Mouse (Mus musculus) urinary bladder, postnatal 0 days (tissue): Measurements from ENCODE around the gene Dmrtc1a. TPM values are rescaled to one million over a fixed set of nuclear protein-coding genes. Genes with fewer than 3 reads are reported as not detected.

Experiments used
- polyA plus RNA-seq: library from polyadenylated mRNA; unstranded; fragments of >200 nt; fragmentation: Nextera tagmentation; extraction: Ambion mirVana; gene quantifications from 2 replicates; pipeline ENCODE4 v1.2.1, GENCODE M21; 2015

Dmrtc1a gene
- polyA plus RNA-seq = 0.40 and 0.75 TPM in 2 replicates

DNA sequence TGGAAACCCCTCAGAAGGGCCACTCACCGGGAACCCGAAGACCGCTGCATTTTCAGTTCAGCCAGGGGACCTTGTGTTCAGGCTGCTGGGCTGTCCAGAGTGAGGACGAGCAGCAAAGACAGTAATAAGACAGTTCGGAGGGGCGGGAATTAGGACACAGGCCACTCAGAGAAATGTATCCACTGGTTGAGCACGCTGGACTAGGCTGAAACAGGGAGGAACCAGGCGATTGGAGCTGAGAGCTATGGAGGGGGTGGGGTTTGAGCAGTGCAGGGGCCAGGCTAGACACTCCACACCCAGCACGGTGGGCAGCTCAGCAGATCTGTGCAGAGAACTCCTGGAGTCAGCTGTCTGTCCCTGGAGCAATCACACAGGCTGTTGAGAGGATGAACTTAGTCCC, at the start of gene Dmrtc1a, which contains the start of gene 1700011M02Rik:
Dmrtc1a (minus strand) TSS at position 101 of the 400 bp plus-strand sequence.
1700011M02Rik (plus strand) TSS at position 319 of the 400 bp plus-strand sequence.

DNA sequence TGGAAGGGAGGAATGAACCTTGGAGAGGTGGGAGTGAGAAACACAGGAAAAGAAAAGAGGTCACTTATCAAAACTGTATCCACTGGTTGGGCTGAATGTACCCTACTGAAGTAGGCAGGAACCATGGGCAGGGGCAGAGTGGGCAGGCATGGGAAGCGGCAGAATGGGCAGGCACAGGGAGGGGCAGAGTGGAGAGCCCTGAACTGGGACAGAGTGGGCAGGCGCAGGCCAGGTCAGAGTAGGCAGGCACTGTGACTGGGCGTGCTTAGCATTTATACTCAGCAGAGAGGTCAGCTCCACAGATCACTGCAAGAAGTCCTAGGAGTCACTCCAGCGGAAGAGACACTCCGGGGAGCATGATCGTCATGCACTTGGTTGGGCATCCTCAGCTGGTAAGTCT, 19.6 kb upstream of the Dmrtc1a start, which contains the start of gene 1700018G05Rik:
1700018G05Rik (plus strand) TSS at position 301 of the 400 bp plus-strand sequence.

DNA sequence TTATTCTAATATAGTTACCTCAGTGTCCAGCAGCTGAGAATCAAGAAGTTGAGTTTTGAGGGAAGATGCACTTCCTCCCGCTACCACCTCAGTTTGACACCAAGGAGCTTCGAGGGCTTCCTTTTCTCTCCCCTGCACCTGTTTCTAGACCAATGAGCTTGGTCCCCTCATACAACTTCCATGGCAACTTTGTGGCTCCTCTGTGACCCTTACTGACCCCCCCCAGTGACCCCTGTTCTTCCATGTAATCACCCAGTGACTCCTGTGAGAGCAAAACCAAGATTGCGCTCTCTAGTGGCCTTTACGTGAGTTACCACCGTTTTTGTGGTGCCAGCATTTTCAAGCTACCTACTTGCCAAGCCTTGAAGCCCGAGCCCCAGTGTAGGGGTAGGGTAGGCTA, 40.6 kb downstream of the Dmrtc1a start, which contains the start of gene 1700031F05Rik:
1700031F05Rik (minus strand) TSS at position 101 of the 400 bp plus-strand sequence.

DNA sequence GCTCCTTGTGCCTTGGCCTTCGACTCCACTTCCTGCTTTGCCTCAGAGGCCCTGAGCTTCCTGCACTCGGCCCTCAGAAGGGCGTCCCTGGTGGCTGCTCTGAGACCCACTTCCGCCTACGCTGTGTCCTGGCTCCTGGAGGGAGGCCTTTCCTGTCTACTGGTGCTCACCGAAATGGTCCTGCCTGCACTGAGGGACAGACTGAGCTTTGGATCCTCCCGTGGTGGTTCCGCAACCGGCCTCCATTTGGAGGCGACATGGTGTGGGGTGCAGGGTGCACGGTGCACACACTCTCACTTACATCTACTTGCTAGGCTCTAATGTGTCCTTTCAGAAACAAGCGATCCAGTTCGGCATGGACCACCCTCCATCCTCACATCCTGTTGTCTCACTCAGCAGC, 54.0 kb downstream of the Dmrtc1a start, which contains the start of gene Dmrtc1c2:
Dmrtc1c2 (minus strand) TSS at position 101 of the 400 bp plus-strand sequence.

Other genes with a start within 250 kb of the Dmrtc1a start
- gene Gm3880, start 221.7 kb downstream of the Dmrtc1a start, polyA plus RNA-seq = not detected in 2 replicates
- not detected in 2 replicates for gene Gm9112, start 201.1 kb downstream of the Dmrtc1a start, polyA plus RNA-seq
- not detected in 2 replicates for gene Dmrtc1b, start 200.8 kb downstream of the Dmrtc1a start, polyA plus RNA-seq
- not detected in 2 replicates for gene Dmrtc1c1, start 105.7 kb downstream of the Dmrtc1a start, polyA plus RNA-seq
- gene Dmrtc1c2, start 54.1 kb downstream of the Dmrtc1a start, polyA plus RNA-seq = not detected in 2 replicates
- not detected in 2 replicates for gene 1700031F05Rik, start 40.7 kb downstream of the Dmrtc1a start, polyA plus RNA-seq
- not detected in 2 replicates for gene 1700011M02Rik, start 218 bp upstream of the Dmrtc1a start, polyA plus RNA-seq
- gene 1700018G05Rik, start 19.7 kb upstream of the Dmrtc1a start, polyA plus RNA-seq = not detected in 2 replicates